33 mouse cellular contexts compared by ENCODE assay signal in the genomic region with DNA sequence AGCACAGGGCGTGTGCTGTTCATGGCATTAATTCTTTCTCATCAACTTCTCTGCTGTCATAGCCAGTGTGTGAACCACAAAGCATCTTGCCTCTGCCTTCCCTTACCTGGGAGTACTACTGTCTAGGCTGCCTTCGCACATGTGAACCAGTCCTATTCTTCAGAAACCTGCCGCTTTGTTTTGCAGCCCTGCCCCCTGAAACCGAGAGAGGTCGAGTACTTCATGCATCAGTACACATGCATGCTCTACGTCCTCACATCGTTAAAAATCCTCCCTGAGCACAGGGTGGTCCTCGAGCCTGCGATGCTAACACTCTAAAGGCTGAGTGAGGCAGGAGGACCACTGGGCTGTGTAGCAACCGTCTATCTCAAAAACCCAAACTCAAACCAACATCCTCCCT. TPM values are rescaled to one million over a fixed set of nuclear protein-coding genes. Genes with fewer than 3 reads are reported as not detected.
DNase-seq lines count a peak whose midpoint lies in the region; ATAC-seq and TF ChIP-seq lines count a peak whose summit lies in the region.
"Had no signal": no experiment of that assay in that cellular context is flagged by ENCODE, and none has a peak within 500 bp of the region (broad histone marks: within the 10 kb centered on the region; RNA-seq: fewer than 3 reads in every experiment).

No protein-coding gene starts in this region.

- in situ Hi-C loops in CH12.LX (cut with MboI; ENCODE audit: low pct_ligation_motif_present, low pct_unique_long_range_greater_than_20kb, low sequenced_read_pairs), result loop anchor here (25.0 kb wide), 1 partner anchor 380 kb away; the partner anchor contains the start of gene Ddx52

- no peak for TF ChIP-seq CTCF in hindbrain, postnatal 0 days (IDR thresholded peaks at IDR 0.05; ENCODE audit: low read depth)
- TF ChIP-seq CTCF in CH12.LX (conservative IDR thresholded peaks at IDR 0.05 in 1 of 2, IDR thresholded peaks at IDR 0.05 in 1 of 2; ENCODE audit: low read depth in 2 of 2, low read length in 2 of 2), result no peak

- WGBS in hindbrain, embryonic 13.5 days, result 52% methylated on average over 10 of the region's 10 CpGs
- WGBS in hindbrain, postnatal 0 days, result 40% methylated on average over 10 of the region's 10 CpGs
- 63% methylated on average over 10 of the region's 10 CpGs for WGBS in lung, embryonic 15.5 days

- no peaks in the 10 kb centered on the region for H3K27me3 ChIP-seq in hindbrain, embryonic 13.5 days
- H3K27me3 ChIP-seq in hindbrain, postnatal 0 days (ENCODE audit: insufficient read depth, low read length), result no peaks in the 10 kb centered on the region
- no peaks in the 10 kb centered on the region for H3K27me3 ChIP-seq in lung, embryonic 15.5 days
- peaks cover 3% of the 10 kb centered on the region for H3K27me3 ChIP-seq in CH12.LX (replicated peaks)
- H3K27me3 ChIP-seq in splenic B cell, adult 2 months (ENCODE audit: control insufficient read depth, insufficient read depth, low read length, poor library complexity, severe bottlenecking), result no peaks in the 10 kb centered on the region
- H3K27me3 ChIP-seq: embryonic facial prominence, embryonic 13.5 days; hindbrain, embryonic 15.5 days; limb, embryonic 15.5 days; liver, embryonic 13.5 days; midbrain, embryonic 13.5 days had no signal

- H3K9ac ChIP-seq in hindbrain, embryonic 13.5 days, result 0 out of 2 replicates have a peak overlapping the region, but pooled peaks have one; percentile 29
- no peak overlapping the region for H3K9ac ChIP-seq in hindbrain, postnatal 0 days (replicated peaks; ENCODE audit: low read length)
- H3K9ac ChIP-seq in lung, embryonic 15.5 days, result no peak overlapping the region
- H3K9ac ChIP-seq in CH12.LX (ENCODE audit: insufficient read depth, low read depth), result no peak overlapping the region
- H3K9ac ChIP-seq: embryonic facial prominence, embryonic 13.5 days; hindbrain, embryonic 15.5 days; limb, embryonic 15.5 days; liver, embryonic 13.5 days; midbrain, embryonic 13.5 days had no signal

- TF ChIP-seq POLR2A in CH12.LX (IDR thresholded peaks at IDR 0.05; ENCODE audit: low read depth, low read length), result no peak

- H3K36me3 ChIP-seq in hindbrain, embryonic 13.5 days, result no peaks in the 10 kb centered on the region
- no peaks in the 10 kb centered on the region for H3K36me3 ChIP-seq in hindbrain, postnatal 0 days (ENCODE audit: insufficient read depth, low read length)
- H3K36me3 ChIP-seq in lung, embryonic 15.5 days, result no peaks in the 10 kb centered on the region
- no peaks in the 10 kb centered on the region for H3K36me3 ChIP-seq in CH12.LX (replicated peaks in 1 of 2; ENCODE audit: control insufficient read depth in 1 of 2, insufficient read depth in 1 of 2, low read length in 1 of 2)
- no peaks in the 10 kb centered on the region for H3K36me3 ChIP-seq in splenic B cell, adult 2 months (ENCODE audit: control insufficient read depth, insufficient read depth, low read length, poor library complexity, severe bottlenecking)
- H3K36me3 ChIP-seq: embryonic facial prominence, embryonic 13.5 days; G1E; hindbrain, embryonic 15.5 days; limb, embryonic 10.5 days; limb, embryonic 15.5 days; liver, embryonic 13.5 days; midbrain, embryonic 13.5 days had no signal

- H3K27ac ChIP-seq in hindbrain, embryonic 13.5 days, result no peak overlapping the region
- no peak overlapping the region for H3K27ac ChIP-seq in hindbrain, postnatal 0 days
- H3K27ac ChIP-seq in lung, embryonic 15.5 days, result no peak overlapping the region
- H3K27ac ChIP-seq in CH12.LX (ENCODE audit: insufficient read depth, low read depth), result no peak overlapping the region
- H3K27ac ChIP-seq: embryonic facial prominence, embryonic 13.5 days; hindbrain, embryonic 15.5 days; limb, embryonic 10.5 days; limb, embryonic 15.5 days; liver, embryonic 13.5 days; macrophage; midbrain, embryonic 13.5 days had no signal

- no peaks in the 10 kb centered on the region for H3K79me2 ChIP-seq in CH12.LX (replicated peaks; ENCODE audit: control insufficient read depth, extremely low read depth, insufficient read depth, poor library complexity, severe bottlenecking)

- no peak for DNase-seq in hindbrain, postnatal 0 days (ENCODE audit: low spot score)
- no peak for DNase-seq in lung, adult 18-20 months
- DNase-seq in CH12.LX (ENCODE audit: extremely low read depth), result no peak
- peak; percentile 31 for DNase-seq in splenic B cell, adult 2 months (ENCODE audit: low read depth, low spot score)
- DNase-seq: cerebellum, adult 11-12 months; layer of hippocampus, adult 9-11 months; liver, embryonic 13.5 days; thymus, postnatal 4 days had no signal

- peaks cover 3% of the 10 kb centered on the region; the same call in 1 of the 2 replicates for H3K4me1 ChIP-seq in hindbrain, embryonic 13.5 days (replicated peaks)
- no peaks in the 10 kb centered on the region for H3K4me1 ChIP-seq in hindbrain, postnatal 0 days (ENCODE audit: insufficient read depth, low read length)
- H3K4me1 ChIP-seq in lung, embryonic 15.5 days, result no peaks in the 10 kb centered on the region
- H3K4me1 ChIP-seq in CH12.LX (ENCODE audit: control insufficient read depth in 1 of 2, insufficient read depth in 2 of 2), result peaks cover 17 to 34% of the 10 kb centered on the region in 2 experiments
- H3K4me1 ChIP-seq: embryonic facial prominence, embryonic 13.5 days; limb, embryonic 10.5 days; limb, embryonic 15.5 days; liver, embryonic 13.5 days had no signal

- H3K4me2 ChIP-seq in hindbrain, embryonic 13.5 days, result no peak overlapping the region
- H3K4me2 ChIP-seq in hindbrain, postnatal 0 days (ENCODE audit: low read depth, low read length), result no peak overlapping the region
- no peak overlapping the region for H3K4me2 ChIP-seq in lung, embryonic 15.5 days
- 0 out of 2 replicates have a peak overlapping the region, but pooled peaks have one; percentile 6 for H3K4me2 ChIP-seq in CH12.LX (ENCODE audit: insufficient read depth, low read depth, poor library complexity, severe bottlenecking)
- H3K4me2 ChIP-seq: embryonic facial prominence, embryonic 13.5 days; hindbrain, embryonic 15.5 days; limb, embryonic 15.5 days; liver, embryonic 13.5 days; midbrain, embryonic 13.5 days had no signal

- no peaks in the 10 kb centered on the region for H3K9me3 ChIP-seq in hindbrain, embryonic 13.5 days
- H3K9me3 ChIP-seq in hindbrain, postnatal 0 days (ENCODE audit: low read length), result no peaks in the 10 kb centered on the region
- no peaks in the 10 kb centered on the region for H3K9me3 ChIP-seq in lung, embryonic 15.5 days
- H3K9me3 ChIP-seq in CH12.LX (replicated peaks; ENCODE audit: low read length), result peaks cover 4% of the 10 kb centered on the region
- H3K9me3 ChIP-seq: embryonic facial prominence, embryonic 13.5 days; G1E; hindbrain, embryonic 15.5 days; limb, embryonic 10.5 days; limb, embryonic 15.5 days; liver, embryonic 13.5 days; midbrain, embryonic 13.5 days had no signal

- no peak for TF ChIP-seq EP300 in CH12.LX (IDR thresholded peaks at IDR 0.05; ENCODE audit: low read length)

- no peak for ATAC-seq in hindbrain, embryonic 13.5 days (ENCODE audit: low FRiP score)
- ATAC-seq in hindbrain, postnatal 0 days, result no peak
- ATAC-seq in lung, embryonic 15.5 days (ENCODE audit: borderline replicate concordance, extremely low read depth, low FRiP score, low TSS enrichment), result 0 out of 2 replicates have a peak, but pooled peaks have one; percentile 8
- no peak for ATAC-seq in activated CD4-positive, CD25-positive, alpha-beta regulatory T cell, adult 4 months

- TF ChIP-seq RAD21 in CH12.LX (IDR thresholded peaks at IDR 0.05; ENCODE audit: low read depth, low read length), result peak; percentile 5; the same call in 1 of the 2 replicates

- dilution Hi-C loops in CH12.LX (cut with MboI; ENCODE audit: extremely low pct_ligation_motif_present, extremely low pct_unique_long_range_greater_than_20kb, low sequenced_read_pairs), result no loop called here

- H3K4me3 ChIP-seq in hindbrain, embryonic 13.5 days, result no peak overlapping the region
- no peak overlapping the region for H3K4me3 ChIP-seq in hindbrain, postnatal 0 days (ENCODE audit: low read length)
- no peak overlapping the region for H3K4me3 ChIP-seq in lung, embryonic 15.5 days
- no peak overlapping the region for H3K4me3 ChIP-seq in CH12.LX (replicated peaks in 1 of 3; ENCODE audit: low read depth in 2 of 3, low read length in 2 of 3, poor library complexity in 1 of 3)
- H3K4me3 ChIP-seq: embryonic facial prominence, embryonic 13.5 days; erythroblast, embryonic 14.5 days; hindbrain, embryonic 15.5 days; limb, embryonic 10.5 days; limb, embryonic 15.5 days; liver, embryonic 13.5 days; midbrain, embryonic 13.5 days had no signal

RNA-seq across cellular contexts. Expression of gene Ccl9, which starts 21.4 kb away (rescaled TPM):
- 1.9 and 4.1 TPM in 2 replicates for polyA plus RNA-seq in hindbrain, embryonic 13.5 days (2015; fragmentation: Nextera tagmentation; extraction: Ambion mirVana)
- total RNA-seq in hindbrain, postnatal 0 days (2014; rRNA removed), result 0.97 and 1.9 TPM in 2 replicates
- 1.7 and 1.9 TPM in 2 replicates for polyA plus RNA-seq in hindbrain, postnatal 0 days (2015; fragmentation: Nextera tagmentation; extraction: Ambion mirVana)
- polyA plus RNA-seq in lung, embryonic 15.5 days (2015; fragmentation: Nextera tagmentation; extraction: Ambion mirVana), result 4.9 and 5.4 TPM in 2 replicates
- total RNA-seq in CH12.LX (2012; rRNA removed) (0.42 TPM in 1 of 2 replicates, not detected in the other), CH12.LX (2014; rRNA removed) (0.63 and 0.67 TPM in 2 replicates)
- 0.64 and 0.81 TPM in 2 replicates for polyA plus RNA-seq in CH12.LX (2012; ENCODE audit: insufficient read length, low read depth)
- under 1 TPM in 1 of 2 experiments, not detected in 1; 0.67 TPM for polyA plus RNA-seq in activated CD4-positive, CD25-positive, alpha-beta regulatory T cell, adult 4 months (2017; shearing (Covaris generic))
- polyA plus RNA-seq: erythroblast, embryonic 14.5 days had no signal

RNA-seq across cellular contexts. Expression of gene Ccl5, which starts 26.8 kb away (rescaled TPM):
- polyA plus RNA-seq in hindbrain, embryonic 13.5 days (2015; fragmentation: Nextera tagmentation; extraction: Ambion mirVana), result not detected in 2 replicates
- total RNA-seq in hindbrain, postnatal 0 days (2014; rRNA removed), result not detected in 2 replicates
- polyA plus RNA-seq in hindbrain, postnatal 0 days (2015; fragmentation: Nextera tagmentation; extraction: Ambion mirVana), result 0.38 TPM in 1 of 2 replicates, not detected in the other
- polyA plus RNA-seq in lung, embryonic 15.5 days (2015; fragmentation: Nextera tagmentation; extraction: Ambion mirVana), result 0.82 TPM in 1 of 2 replicates, not detected in the other
- total RNA-seq in CH12.LX (2012; rRNA removed) (0.68 TPM in 1 of 2 replicates, not detected in the other), CH12.LX (2014; rRNA removed) (0.60 TPM in 1 of 2 replicates, not detected in the other)
- polyA plus RNA-seq in CH12.LX (2012; ENCODE audit: insufficient read length, low read depth), result 1.3 and 1.9 TPM in 2 replicates
- polyA plus RNA-seq in activated CD4-positive, CD25-positive, alpha-beta regulatory T cell, adult 4 months (2017; shearing (Covaris generic)), result 100 to 1,000 TPM; 462 to 551 TPM
- total RNA-seq: adrenal gland, postnatal 14 days; gastrocnemius, postnatal 10 days; left cerebral cortex, postnatal 10 days had no signal
- polyA plus RNA-seq: embryonic facial prominence, embryonic 13.5 days; erythroblast, embryonic 14.5 days; forebrain, embryonic 11.5 days; G1E; hindbrain, embryonic 15.5 days; limb, embryonic 10.5 days; midbrain, embryonic 13.5 days; neural tube, embryonic 11.5 days had no signal

RNA-seq across cellular contexts. Expression of gene Heatr9, which starts 35.1 kb away (rescaled TPM):
- polyA plus RNA-seq in hindbrain, embryonic 13.5 days (2015; fragmentation: Nextera tagmentation; extraction: Ambion mirVana), result not detected in 2 replicates
- not detected in 2 replicates for total RNA-seq in hindbrain, postnatal 0 days (2014; rRNA removed)
- not detected in 2 replicates for polyA plus RNA-seq in hindbrain, postnatal 0 days (2015; fragmentation: Nextera tagmentation; extraction: Ambion mirVana)
- polyA plus RNA-seq in lung, embryonic 15.5 days (2015; fragmentation: Nextera tagmentation; extraction: Ambion mirVana), result not detected in 2 replicates
- total RNA-seq in CH12.LX (2012; rRNA removed), result not detected in 2 replicates
- not detected in 2 replicates for total RNA-seq in CH12.LX (2014; rRNA removed)
- polyA plus RNA-seq in CH12.LX (2012; ENCODE audit: insufficient read length, low read depth), result not detected in 2 replicates
- polyA plus RNA-seq in activated CD4-positive, CD25-positive, alpha-beta regulatory T cell, adult 4 months (2017; shearing (Covaris generic)), result under 1 TPM; 0.25 to 0.46 TPM
- total RNA-seq: adrenal gland, postnatal 14 days; G1E; gastrocnemius, postnatal 10 days; heart, adult 8-10 months; heart, postnatal 14 days; left cerebral cortex, postnatal 10 days; megakaryocyte-erythroid progenitor cell, adult 5-6 weeks; neutrophil, adult 5-6 weeks had no signal
- polyA plus RNA-seq: embryonic facial prominence, embryonic 13.5 days; erythroblast, embryonic 14.5 days; forebrain, embryonic 11.5 days; G1E; gonadal fat pad, adult 2 months; heart, embryonic 14.5 days; hindbrain, embryonic 15.5 days; intestine, embryonic 14.5 days; limb, embryonic 10.5 days; limb, embryonic 15.5 days; liver, embryonic 13.5 days; macrophage; midbrain, embryonic 13.5 days; neural tube, embryonic 11.5 days; stomach, embryonic 14.5 days; thymus, postnatal 0 days had no signal

RNA-seq across cellular contexts. Expression of gene Ccl6, which starts 35.8 kb away (rescaled TPM):
- 2.3 and 2.7 TPM in 2 replicates for polyA plus RNA-seq in hindbrain, embryonic 13.5 days (2015; fragmentation: Nextera tagmentation; extraction: Ambion mirVana)
- 0.40 TPM in 1 of 2 replicates, not detected in the other for total RNA-seq in hindbrain, postnatal 0 days (2014; rRNA removed)
- 3.3 and 3.7 TPM in 2 replicates for polyA plus RNA-seq in hindbrain, postnatal 0 days (2015; fragmentation: Nextera tagmentation; extraction: Ambion mirVana)
- polyA plus RNA-seq in lung, embryonic 15.5 days (2015; fragmentation: Nextera tagmentation; extraction: Ambion mirVana), result 8.1 and 9.2 TPM in 2 replicates
- total RNA-seq in CH12.LX (2012; rRNA removed), result 0.13 and 0.30 TPM in 2 replicates
- total RNA-seq in CH12.LX (2014; rRNA removed), result 1.2 and 1.8 TPM in 2 replicates
- 0.93 and 1.3 TPM in 2 replicates for polyA plus RNA-seq in CH12.LX (2012; ENCODE audit: insufficient read length, low read depth)
- polyA plus RNA-seq in activated CD4-positive, CD25-positive, alpha-beta regulatory T cell, adult 4 months (2017; shearing (Covaris generic)), result 1 to 10 TPM in 1 of 2 experiments, not detected in 1; 1.4 TPM
- polyA plus RNA-seq: erythroblast, embryonic 14.5 days had no signal

Comparison
In these comparisons a context has a peak if more than half of its experiments do, and no peak if none do; other contexts are left out.
1. RNA of gene Ccl5, which starts 26.8 kb away (polyA plus RNA-seq): 462 to 551 TPM in activated CD4-positive, CD25-positive, alpha-beta regulatory T cell, adult 4 months; 1.3 to 1.9 TPM in CH12.LX, 0.82 TPM in lung, embryonic 15.5 days, 0.38 TPM in hindbrain, postnatal 0 days and not detected in hindbrain, embryonic 13.5 days; every median in the first group is over 100 times any median in the second.